Mouse (Mus musculus) heart, embryonic 16.5 days (tissue): Measurements from ENCODE around the gene Gif. TPM values are rescaled to one million over a fixed set of nuclear protein-coding genes. Genes with fewer than 3 reads are reported as not detected.

Experiments used
- ATAC-seq: fragments of 200-750 bp; cut with Nextera tagmentation; replicated peaks from 2 replicates; pipeline ENCODE4 v1.8.0; 2017; ENCODE audit warnings: moderate number of reproducible peaks; ENCODE audit not compliant: insufficient read depth, low FRiP score; ENCODE audit errors: extremely low read depth
- H3K27ac ChIP-seq: fragments of 300-500 bp; sonication (generic); 2 replicates; pipeline ENCODE4 v1.5.1; 2014; ENCODE audit warnings: mild to moderate bottlenecking, low read length, control low read depth, moderate library complexity
- H3K27me3 ChIP-seq: fragments of 300-500 bp; sonication (generic); 2 replicates; pipeline ENCODE4 v1.6.1; 2014; ENCODE audit warnings: low read length, mixed read lengths; ENCODE audit not compliant: control insufficient read depth, insufficient read depth
- H3K36me3 ChIP-seq: fragments of 300-500 bp; sonication (generic); 2 replicates; pipeline ENCODE4 v1.6.1; 2014; ENCODE audit not compliant: control insufficient read depth, insufficient read depth
- H3K4me1 ChIP-seq: fragments of 300-500 bp; sonication (generic); 2 replicates; pipeline ENCODE4 v1.6.1; 2014; ENCODE audit warnings: low read length, mixed read lengths; ENCODE audit not compliant: control insufficient read depth, insufficient read depth
- H3K4me2 ChIP-seq: fragments of 300-500 bp; sonication (generic); 2 replicates; pipeline ENCODE4 v1.6.1; 2014; ENCODE audit warnings: low read depth, mild to moderate bottlenecking, control low read depth, low read length
- H3K4me3 ChIP-seq: fragments of 300-500 bp; sonication (generic); 2 replicates; pipeline ENCODE4 v1.5.1; 2014; ENCODE audit warnings: mild to moderate bottlenecking, control low read depth, low read length
- H3K9ac ChIP-seq: fragments of 300-500 bp; sonication (generic); 2 replicates; pipeline ENCODE4 v1.6.1; 2014; ENCODE audit warnings: low read length, control low read depth
- H3K9me3 ChIP-seq: fragments of 300-500 bp; sonication (generic); replicated peaks from 2 replicates; pipeline ENCODE4 v1.6.1; 2016; ENCODE audit warnings: low read length; ENCODE audit not compliant: control insufficient read depth
- WGBS: fragments of 180-500 bp; shearing (Covaris S2); extraction: QIAGEN DNeasy Blood & Tissue Kit; methylation state at CpG from one replicate; pipeline ENCODE4 v1.1.7; 2014; 5-methylcytosine and 5-hydroxymethylcytosine counted together
- polyA plus RNA-seq: library from polyadenylated mRNA; unstranded; fragments of >200 nt; fragmentation: Nextera tagmentation; extraction: Ambion mirVana; gene quantifications from 2 replicates; pipeline ENCODE4 v1.2.1, GENCODE M21; 2015

The Gif gene
- polyA plus RNA-seq, 1 experiment from 2014 or later: not detected

- H3K27me3 ChIP-seq: no peaks in the 10 kb centered on the region
Measured at GRCm38 (mm10) chr19:11745680-11746079, 1.7 kb upstream of the Gif start.

GRCm38 (mm10) chr19:11765059-11765458, 17.7 kb downstream of the Gif start:
- H3K9me3 ChIP-seq: no peaks in the 10 kb centered on the region
- H3K4me1 ChIP-seq: no peaks in the 10 kb centered on the region
- no peak overlapping the region for H3K4me3 ChIP-seq
- H3K36me3 ChIP-seq: no peaks in the 10 kb centered on the region
- no peak for ATAC-seq
- no peaks in the 10 kb centered on the region for H3K27me3 ChIP-seq
- H3K27ac ChIP-seq: no peak overlapping the region
- no peak overlapping the region for H3K4me2 ChIP-seq
- no peak overlapping the region for H3K9ac ChIP-seq
- whole genome bisulfite sequencing: 70% methylated on average over 3 of the region's 3 CpGs

More at GRCm38 (mm10) chr19:11745680-11746079, 1.7 kb upstream of the Gif start:
- no peaks in the 10 kb centered on the region for H3K36me3 ChIP-seq
- no peak for ATAC-seq
- H3K4me3 ChIP-seq: no peak overlapping the region
- H3K9ac ChIP-seq: no peak overlapping the region
- no peaks in the 10 kb centered on the region for H3K9me3 ChIP-seq
- no peak overlapping the region for H3K27ac ChIP-seq
- no peak overlapping the region for H3K4me2 ChIP-seq
- no peaks in the 10 kb centered on the region for H3K4me1 ChIP-seq

GRCm38 (mm10) chr19:11766413-11766812, 19.1 kb downstream of the Gif start:
- Histone ChIP-seq H3K9me3 (no peaks in the 10 kb centered on the region), H3K4me3 (no peak overlapping the region), H3K4me1 (peaks cover 6% of the 10 kb centered on the region), H3K4me2 (no peak overlapping the region), H3K27ac (no peak overlapping the region), H3K36me3 (no peaks in the 10 kb centered on the region), H3K9ac (no peak overlapping the region), H3K27me3 (no peaks in the 10 kb centered on the region)
- ATAC-seq: no peak
- 55% methylated on average over 4 of the region's 4 CpGs for WGBS

GRCm38 (mm10) chr19:11768163-11768562, 20.8 kb downstream of the Gif start:
- H3K9ac ChIP-seq: no peak overlapping the region
- H3K27ac ChIP-seq: no peak overlapping the region
- H3K4me1 ChIP-seq: peaks cover 6% of the 10 kb centered on the region
- WGBS: 4% methylated on average over 3 of the region's 3 CpGs
- 0 out of 2 replicates have a peak, but pooled peaks cover 2% of the 10 kb centered on the region for H3K36me3 ChIP-seq
- no peaks in the 10 kb centered on the region for H3K9me3 ChIP-seq
- H3K4me2 ChIP-seq: no peak overlapping the region
- ATAC-seq: no peak
- no peaks in the 10 kb centered on the region for H3K27me3 ChIP-seq
- H3K4me3 ChIP-seq: no peak overlapping the region

- Histone ChIP-seq H3K27ac (no peak overlapping the region), H3K4me3 (peak overlapping the region; percentile 70; the same call in 1 of the 2 replicates), H3K9me3 (no peaks in the 10 kb centered on the region), H3K36me3 (peaks cover 7% of the 10 kb centered on the region; the same call in 1 of the 2 replicates), H3K4me2 (peak overlapping the region; percentile 75), H3K4me1 (peaks cover 6% of the 10 kb centered on the region), H3K9ac (no peak overlapping the region), H3K27me3 (no peaks in the 10 kb centered on the region)
- no peak for ATAC-seq
- WGBS: 84% methylated on average over 5 of the region's 5 CpGs
Measured at GRCm38 (mm10) chr19:11769257-11769920, 22.0 kb downstream of the Gif start.

- peaks cover 11% of the 10 kb centered on the region; the same call in 1 of the 2 replicates for H3K36me3 ChIP-seq
- under 1% methylated on average over 30 of the region's 30 CpGs for WGBS
- peak within 1 kb of the TSS; percentile 75 for H3K4me2 ChIP-seq
- peaks cover 6% of the 10 kb centered on the region for H3K4me1 ChIP-seq
- ATAC-seq: peak; percentile 89
- 0 out of 2 replicates have a peak within 1 kb of the TSS, but pooled peaks have one; percentile 14 for H3K27ac ChIP-seq
- peak within 1 kb of the TSS; percentile 70 for H3K4me3 ChIP-seq
- H3K9me3 ChIP-seq: no peaks in the 10 kb centered on the region
- peak within 1 kb of the TSS; percentile 80 for H3K9ac ChIP-seq
- no peaks in the 10 kb centered on the region for H3K27me3 ChIP-seq
Measured at GRCm38 (mm10) chr19:11770205-11770892, 23.0 kb downstream of the Gif start, which contains the start of gene Mrpl16. Gene Mrpl16, plus strand, starts transcription at chr19:11770391.

- H3K4me2 ChIP-seq: no peak overlapping the region
- H3K4me3 ChIP-seq: no peak overlapping the region
- H3K27me3 ChIP-seq: no peaks in the 10 kb centered on the region
- ATAC-seq: no peak
- no peak overlapping the region for H3K9ac ChIP-seq
- WGBS: 55% methylated on average over 7 of the region's 7 CpGs
- peaks cover 16% of the 10 kb centered on the region; the same call in 1 of the 2 replicates for H3K36me3 ChIP-seq
- H3K4me1 ChIP-seq: no peaks in the 10 kb centered on the region
- no peaks in the 10 kb centered on the region for H3K9me3 ChIP-seq
- H3K27ac ChIP-seq: no peak overlapping the region
Measured at GRCm38 (mm10) chr19:11777191-11777865, 30.0 kb downstream of the Gif start.

GRCm38 (mm10) chr19:11785409-11786154, 38.2 kb downstream of the Gif start:
- no peak for ATAC-seq
- H3K9ac ChIP-seq: no peak overlapping the region
- no peak overlapping the region for H3K27ac ChIP-seq
- H3K9me3 ChIP-seq: no peaks in the 10 kb centered on the region
- no peaks in the 10 kb centered on the region for H3K4me1 ChIP-seq
- H3K4me3 ChIP-seq: no peak overlapping the region
- 88% methylated on average over 14 of the region's 14 CpGs for WGBS
- no peaks in the 10 kb centered on the region for H3K27me3 ChIP-seq
- H3K36me3 ChIP-seq: no peaks in the 10 kb centered on the region
- no peak overlapping the region for H3K4me2 ChIP-seq
